Mouse (Mus musculus): Measurements from ENCODE around the gene Mfsd5. TPM values are rescaled to one million over a fixed set of nuclear protein-coding genes. Genes with fewer than 3 reads are reported as not detected.

Gene Mfsd5
- total and polyA plus RNA-seq, 3 experiments, result 56.3 to 115 (median 83.6) TPM

DNA sequence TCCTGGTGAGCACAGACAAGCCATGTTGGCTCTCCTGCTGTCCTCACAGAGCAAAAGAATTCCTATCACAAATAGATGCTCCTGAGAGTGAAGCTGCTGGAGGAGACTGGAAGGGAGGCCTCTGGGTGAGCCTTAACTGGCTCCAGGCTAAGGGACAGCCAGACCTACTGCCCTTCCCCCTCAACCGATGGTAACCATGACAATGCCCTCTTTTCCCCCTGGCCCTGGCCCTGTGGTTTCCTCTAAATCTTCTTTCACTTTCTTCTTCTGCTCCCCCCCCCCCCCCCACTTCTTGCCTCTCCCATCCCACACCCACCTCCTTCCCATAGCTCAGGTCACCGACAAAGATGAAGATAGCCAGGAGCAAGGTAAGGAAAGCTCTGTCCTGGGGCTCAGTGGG is 45.4 kb upstream of the Mfsd5 start:
- Histone ChIP-seq H3K36me3 (ENCODE audit: control insufficient read depth in 1 of 2, insufficient read depth in 2 of 2, low read length in 2 of 2) (peaks cover 0 to 15% of the 10 kb centered on the region in 2 experiments; a peak in 2 of 4 replicates), H3K4me3 (ENCODE audit: control insufficient read depth in 1 of 2, insufficient read depth in 1 of 2, low read depth in 2 of 2, low read length in 2 of 2) (no peak overlapping the region), H3K27ac (ENCODE audit: control insufficient read depth, low read depth, low read length) (no peak overlapping the region), H3K27me3 (ENCODE audit: control insufficient read depth in 1 of 2, insufficient read depth in 2 of 2, low read length in 2 of 2) (no peaks in the 10 kb centered on the region), H3K9me3 (replicated peaks; ENCODE audit: insufficient read depth, low read length) (no peaks in the 10 kb centered on the region), H3K79me2 (ENCODE audit: control insufficient read depth, insufficient read depth, low read length, poor library complexity) (no peaks in the 10 kb centered on the region), H3K9ac (ENCODE audit: control insufficient read depth, low read depth, low read length, poor library complexity, severe bottlenecking) (no peak overlapping the region), H3K4me1 (ENCODE audit: control insufficient read depth in 1 of 2, insufficient read depth in 2 of 2, low read length in 2 of 2) (peaks cover 15 to 31% of the 10 kb centered on the region in 2 experiments)
- DNase-seq (ENCODE audit: low read depth, low spot score), result no peak
- TF ChIP-seq MYC (IDR thresholded peaks at IDR 0.05; ENCODE audit: low read depth, low read length), result no peak
- TF ChIP-seq HCFC1 (IDR thresholded peaks at IDR 0.05; ENCODE audit: low read depth, low read length), result no peak
- no peak for TF ChIP-seq CHD2 (IDR thresholded peaks at IDR 0.05; ENCODE audit: low read length)
- TF ChIP-seq MYB (IDR thresholded peaks at IDR 0.05; ENCODE audit: low read depth, low read length), result no peak
- no peak for TF ChIP-seq RCOR1 (IDR thresholded peaks at IDR 0.05; ENCODE audit: low read depth, low read length)
- no peak for TF ChIP-seq USF2 (IDR thresholded peaks at IDR 0.05; ENCODE audit: borderline replicate concordance in 1 of 2, insufficient read depth in 1 of 2, low read depth in 1 of 2, low read length in 2 of 2)
- no peak for TF ChIP-seq TBP (IDR thresholded peaks at IDR 0.05; ENCODE audit: low read depth, low read length)
- TF ChIP-seq MAZ (IDR thresholded peaks at IDR 0.05; ENCODE audit: low read depth, low read length), result no peak
- TF ChIP-seq GABPA (IDR thresholded peaks at IDR 0.05; ENCODE audit: low read depth, low read length), result no peak
- no peak for TF ChIP-seq NELFE (IDR thresholded peaks at IDR 0.05; ENCODE audit: low read depth, low read length)
- no peak for TF ChIP-seq E2F4 (IDR thresholded peaks at IDR 0.05; ENCODE audit: borderline replicate concordance, low read depth, low read length)
- TF ChIP-seq USF1 (IDR thresholded peaks at IDR 0.05; ENCODE audit: low read depth, low read length), result no peak
- no peak for TF ChIP-seq TAL1 (IDR thresholded peaks at IDR 0.05; ENCODE audit: low read length)
- no peak for TF ChIP-seq ZKSCAN1 (IDR thresholded peaks at IDR 0.05; ENCODE audit: low read depth, low read length)
- no peak for TF ChIP-seq POLR2AphosphoS5 (IDR thresholded peaks at IDR 0.05; ENCODE audit: borderline replicate concordance, low read depth, low read length)
- TF ChIP-seq SMC3 (IDR thresholded peaks at IDR 0.05; ENCODE audit: low read depth, low read length), result no peak
- TF ChIP-seq GATA1 (IDR thresholded peaks at IDR 0.05; ENCODE audit: low read depth, low read length), result no peak

DNA sequence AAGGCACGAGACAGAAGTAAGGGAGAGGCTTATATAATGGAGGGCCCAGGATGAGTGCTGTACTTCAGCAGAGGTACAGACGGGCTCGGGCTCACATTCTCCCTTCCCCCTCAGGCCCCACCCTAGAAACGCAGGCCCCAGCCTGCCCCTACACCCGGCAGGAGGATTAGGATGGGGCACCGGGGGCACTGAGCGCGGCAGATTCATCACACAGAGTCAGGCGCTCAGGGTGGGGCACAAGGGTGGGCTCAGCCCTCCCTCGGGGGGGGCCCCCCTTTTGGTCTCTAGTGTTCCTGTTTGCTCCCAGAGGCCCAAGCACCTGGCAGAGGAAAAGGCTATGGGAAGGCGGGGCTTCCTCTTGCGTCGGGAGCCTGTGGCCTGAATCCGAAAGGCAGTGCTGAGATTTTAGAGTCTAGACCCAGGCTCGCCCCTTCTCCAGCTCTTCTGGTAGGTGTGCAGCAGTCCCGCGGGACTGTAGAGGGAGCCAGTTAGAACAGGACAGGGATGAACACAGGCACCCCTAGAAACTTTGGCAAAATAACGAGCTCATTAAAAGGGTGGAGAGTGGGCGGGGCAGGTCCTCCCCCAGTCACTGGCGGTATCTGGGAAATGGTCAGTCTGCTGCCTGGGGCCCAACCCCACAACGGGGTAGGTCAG is 43.8 kb upstream of the Mfsd5 start:
- Histone ChIP-seq H3K4me1 (ENCODE audit: control insufficient read depth in 1 of 2, insufficient read depth in 2 of 2, low read length in 2 of 2) (peaks cover 15 to 30% of the 10 kb centered on the region in 2 experiments), H3K36me3 (ENCODE audit: control insufficient read depth in 1 of 2, insufficient read depth in 2 of 2, low read length in 2 of 2) (peaks cover 0 to 15% of the 10 kb centered on the region in 2 experiments; a peak in 2 of 4 replicates), H3K27me3 (ENCODE audit: control insufficient read depth in 1 of 2, insufficient read depth in 2 of 2, low read length in 2 of 2) (no peaks in the 10 kb centered on the region), H3K9me3 (replicated peaks; ENCODE audit: insufficient read depth, low read length) (no peaks in the 10 kb centered on the region), H3K4me3 (ENCODE audit: control insufficient read depth in 1 of 2, insufficient read depth in 1 of 2, low read depth in 2 of 2, low read length in 2 of 2) (no peak overlapping the region), H3K27ac (ENCODE audit: control insufficient read depth, low read depth, low read length) (no peak overlapping the region), H3K9ac (ENCODE audit: control insufficient read depth, low read depth, low read length, poor library complexity, severe bottlenecking) (no peak overlapping the region), H3K79me2 (ENCODE audit: control insufficient read depth, insufficient read depth, low read length, poor library complexity) (no peaks in the 10 kb centered on the region)
- no peak for DNase-seq (ENCODE audit: low read depth, low spot score)
- no peak for TF ChIP-seq MYB (IDR thresholded peaks at IDR 0.05; ENCODE audit: low read depth, low read length)
- TF ChIP-seq CHD2 (IDR thresholded peaks at IDR 0.05; ENCODE audit: low read length), result no peak
- TF ChIP-seq MEF2A (IDR thresholded peaks at IDR 0.05; ENCODE audit: extremely low read depth, insufficient replicate concordance, low read depth, low read length, poor library complexity, severe bottlenecking), result no peak
- TF ChIP-seq ETS1 (IDR thresholded peaks at IDR 0.05; ENCODE audit: low read depth, low read length), result no peak
- TF ChIP-seq MXI1 (IDR thresholded peaks at IDR 0.05; ENCODE audit: low read depth, low read length), result no peak
- TF ChIP-seq TCF12 (IDR thresholded peaks at IDR 0.05; ENCODE audit: low read depth, low read length), result no peak
- no peak; a peak in 1 of 6 replicates for TF ChIP-seq CTCF (IDR thresholded peaks at IDR 0.05 in 2 of 3, conservative IDR thresholded peaks at IDR 0.05 in 1 of 3; ENCODE audit: control insufficient read depth in 1 of 3, insufficient read depth in 1 of 3, low read depth in 2 of 3, low read length in 3 of 3, poor library complexity in 1 of 3, severe bottlenecking in 1 of 3)
- no peak for TF ChIP-seq RAD21 (IDR thresholded peaks at IDR 0.05; ENCODE audit: low read depth, low read length)
- no peak for TF ChIP-seq NELFE (IDR thresholded peaks at IDR 0.05; ENCODE audit: low read depth, low read length)
- no peak for TF ChIP-seq USF1 (IDR thresholded peaks at IDR 0.05; ENCODE audit: low read depth, low read length)
- TF ChIP-seq ZC3H11A (IDR thresholded peaks at IDR 0.05; ENCODE audit: low read depth, low read length), result no peak
- TF ChIP-seq NRF1 (IDR thresholded peaks at IDR 0.05; ENCODE audit: insufficient read depth, low read depth, low read length, poor library complexity, severe bottlenecking), result no peak
- TF ChIP-seq EP300 (IDR thresholded peaks at IDR 0.05; ENCODE audit: low read depth in 1 of 2, low read length in 2 of 2), result no peak
- TF ChIP-seq TBP (IDR thresholded peaks at IDR 0.05; ENCODE audit: low read depth, low read length), result no peak
- TF ChIP-seq ZMIZ1 (IDR thresholded peaks at IDR 0.05; ENCODE audit: low read depth, low read length), result no peak
- no peak for TF ChIP-seq UBTF (IDR thresholded peaks at IDR 0.05; ENCODE audit: borderline replicate concordance, insufficient read depth, low read depth, low read length)
- no peak for TF ChIP-seq ELF1 (IDR thresholded peaks at IDR 0.05; ENCODE audit: low read depth, low read length)

Measured in MEL (cell line).